Mouse (Mus musculus): ENCODE measurements around the gene Anln. TPM values are rescaled to one million over a fixed set of nuclear protein-coding genes. Genes with fewer than 3 reads are reported as not detected.
"Not testable (repeated sequence)": the region's sequence is repeated elsewhere in the genome, so short reads cannot be mapped to it uniquely, and the experiment has no call there.

The Anln gene
- polyA plus RNA-seq, 1 experiment from 2014 or later, result 15.3 TPM

DNA sequence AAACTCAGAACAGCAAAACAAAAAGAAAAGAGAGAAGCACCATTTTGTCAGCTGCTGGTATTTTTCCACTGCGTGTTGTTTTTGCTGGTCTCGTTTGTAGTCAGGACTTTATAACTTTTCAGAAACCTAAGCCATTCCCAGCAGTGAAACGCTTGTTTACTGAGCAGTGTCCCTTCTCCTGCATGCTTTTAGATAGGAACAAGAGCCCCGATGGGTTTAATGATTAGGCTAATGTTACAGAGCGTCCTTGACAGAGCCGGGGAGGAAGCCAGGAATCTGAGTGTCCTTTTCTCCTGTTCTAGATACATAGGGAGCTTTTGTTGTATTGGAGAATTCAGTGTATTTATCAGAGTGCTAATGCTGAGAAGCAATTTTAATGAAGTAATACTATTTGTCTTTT is 28.6 kb upstream of the Anln start:
- Histone ChIP-seq H3K9me3 (replicated peaks; ENCODE audit: low read length) (no peaks in the 10 kb centered on the region), H3K4me1 (replicated peaks; ENCODE audit: insufficient read depth, low read length) (no peaks in the 10 kb centered on the region), H3K27me3 (ENCODE audit: insufficient read depth, low read length) (no peaks in the 10 kb centered on the region), H3K4me3 (replicated peaks; ENCODE audit: low read depth, low read length) (no peak overlapping the region), H3K27ac (0 out of 2 replicates have a peak overlapping the region, but pooled peaks have one; percentile 25), H3K4me2 (ENCODE audit: low read length) (no peak overlapping the region), H3K9ac (ENCODE audit: low read depth, low read length) (no peak overlapping the region), H3K36me3 (ENCODE audit: insufficient read depth, low read length) (no peaks in the 10 kb centered on the region)
- WGBS, result 30% methylated on average over 6 of the region's 6 CpGs
- TF ChIP-seq CTCF (IDR thresholded peaks at IDR 0.05; ENCODE audit: low read depth), result no peak
- DNase-seq (ENCODE audit: low spot score), result peak; percentile 28
- ATAC-seq (replicated peaks; ENCODE audit: low FRiP score, low read depth), result no peak

DNA sequence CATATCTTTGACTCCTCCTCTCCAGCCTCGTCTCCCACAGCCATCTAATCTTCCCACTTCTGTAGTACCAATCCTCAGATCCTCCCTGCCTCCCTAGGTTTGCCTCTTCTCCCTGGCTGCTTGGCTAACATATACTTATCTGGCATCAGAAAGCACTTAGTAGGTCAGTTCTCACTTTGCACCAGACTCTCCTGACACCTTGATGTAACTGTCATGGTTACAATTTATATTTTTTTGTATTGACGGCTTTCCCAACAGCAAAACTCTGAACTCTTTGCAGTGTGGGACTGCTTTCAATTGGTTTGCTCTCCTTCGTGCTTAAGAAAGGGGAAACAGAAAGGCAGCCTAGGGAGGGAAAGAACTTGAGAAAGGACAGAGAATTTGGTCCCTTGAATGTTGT is 27.2 kb upstream of the Anln start:
- ATAC-seq (replicated peaks; ENCODE audit: low FRiP score, low read depth) (no peak), DNase-seq (ENCODE audit: low spot score) (no peak)
- H3K4me3 ChIP-seq (replicated peaks; ENCODE audit: low read depth, low read length), result no peak overlapping the region
- H3K27ac ChIP-seq, result no peak overlapping the region
- no peaks in the 10 kb centered on the region for H3K36me3 ChIP-seq (ENCODE audit: insufficient read depth, low read length)
- no peaks in the 10 kb centered on the region for H3K27me3 ChIP-seq (ENCODE audit: insufficient read depth, low read length)
- H3K4me2 ChIP-seq (ENCODE audit: low read length), result no peak overlapping the region
- no peak overlapping the region for H3K9ac ChIP-seq (ENCODE audit: low read depth, low read length)
- no peaks in the 10 kb centered on the region for H3K4me1 ChIP-seq (replicated peaks; ENCODE audit: insufficient read depth, low read length)
- no peaks in the 10 kb centered on the region for H3K9me3 ChIP-seq (replicated peaks; ENCODE audit: low read length)
- TF ChIP-seq CTCF (IDR thresholded peaks at IDR 0.05; ENCODE audit: low read depth), result no peak
- WGBS, result 72% methylated on average over 3 of the region's 3 CpGs

DNA sequence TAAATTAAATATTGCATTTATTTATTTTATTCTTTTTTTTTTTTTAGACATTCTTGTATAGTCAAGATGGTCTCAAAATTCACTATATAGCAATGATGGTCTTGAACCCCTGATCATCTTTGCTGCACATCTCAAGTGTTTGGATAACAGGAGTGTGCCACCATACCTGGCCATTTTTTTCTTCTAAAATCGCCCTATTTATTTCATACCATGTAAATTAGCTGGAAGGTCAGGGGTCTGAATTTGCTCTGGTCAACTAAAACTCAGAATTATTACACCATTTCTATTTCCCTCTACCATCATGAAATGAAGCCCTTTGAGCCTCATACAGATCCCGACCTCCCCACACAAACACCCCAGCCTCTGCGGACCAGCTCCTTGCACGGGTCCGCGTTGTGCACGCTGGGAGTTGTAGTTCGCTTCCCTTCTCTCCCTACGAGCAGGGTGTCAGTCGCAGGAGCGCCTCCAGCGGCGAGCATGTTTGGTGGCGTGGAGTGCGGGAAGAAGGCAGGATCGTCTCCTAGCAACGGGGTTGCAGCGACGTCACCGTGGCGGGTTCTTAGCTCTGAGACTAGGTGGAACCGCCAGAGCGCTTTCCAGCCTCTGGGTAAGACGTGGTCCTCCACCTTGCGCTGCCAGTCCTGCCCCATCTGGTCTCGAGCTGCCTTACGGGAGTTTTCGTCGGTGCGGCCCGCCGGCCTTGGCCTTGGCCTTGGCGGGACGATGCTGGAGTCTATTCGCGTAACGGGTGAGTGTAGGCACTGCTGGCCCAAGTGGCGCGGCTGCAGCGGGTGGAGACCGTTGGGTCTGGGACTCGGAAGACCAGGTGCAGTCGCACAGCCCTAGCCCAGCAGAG is 22.2 kb upstream of the Anln start, which contains the start of gene 9530077C05Rik:
Gene 9530077C05Rik, plus strand, starts transcription at position 512 of the 856 bp plus-strand sequence.
- Histone ChIP-seq H3K4me2 (ENCODE audit: low read length) (peak within 1 kb of the TSS; percentile 90), H3K9ac (ENCODE audit: low read depth, low read length) (peak within 1 kb of the TSS; percentile 59; the same call in 1 of the 2 replicates), H3K27ac (no peak within 1 kb of the TSS), H3K9me3 (replicated peaks; ENCODE audit: low read length) (no peaks in the 10 kb centered on the region), H3K4me1 (replicated peaks; ENCODE audit: insufficient read depth, low read length) (no peaks in the 10 kb centered on the region), H3K4me3 (replicated peaks; ENCODE audit: low read depth, low read length) (peak within 1 kb of the TSS; percentile 52), H3K27me3 (ENCODE audit: insufficient read depth, low read length) (no peaks in the 10 kb centered on the region), H3K36me3 (ENCODE audit: insufficient read depth, low read length) (no peaks in the 10 kb centered on the region)
- peak; percentile 97 for ATAC-seq (replicated peaks; ENCODE audit: low FRiP score, low read depth)
- DNase-seq (ENCODE audit: low spot score), result peak; percentile 97
- TF ChIP-seq CTCF (IDR thresholded peaks at IDR 0.05; ENCODE audit: low read depth), result peak; percentile 93
- under 1% methylated on average over 43 of the region's 43 CpGs for WGBS

DNA sequence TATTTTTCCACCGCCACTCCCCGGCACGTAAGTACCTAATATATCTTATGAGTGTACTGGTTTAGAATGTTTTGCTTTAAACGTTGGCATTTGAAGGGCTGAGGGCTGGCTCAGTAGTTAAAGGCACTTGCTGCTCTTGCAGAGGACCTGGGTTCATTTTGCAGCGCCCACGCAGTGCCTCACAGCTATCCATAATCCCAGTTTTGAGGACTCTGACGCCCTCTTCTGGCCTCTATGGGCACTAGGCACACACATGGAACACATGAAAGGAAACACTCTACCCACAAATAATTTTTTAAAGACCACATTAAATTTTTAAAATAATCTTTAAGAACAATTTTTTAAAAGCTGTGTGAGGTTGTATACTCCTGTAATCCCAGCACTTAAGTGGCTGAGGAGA is 20.5 kb upstream of the Anln start:
- Histone ChIP-seq H3K27me3 (ENCODE audit: insufficient read depth, low read length) (no peaks in the 10 kb centered on the region), H3K4me2 (ENCODE audit: low read length) (no peak overlapping the region), H3K4me1 (replicated peaks; ENCODE audit: insufficient read depth, low read length) (no peaks in the 10 kb centered on the region), H3K9me3 (replicated peaks; ENCODE audit: low read length) (no peaks in the 10 kb centered on the region), H3K36me3 (ENCODE audit: insufficient read depth, low read length) (no peaks in the 10 kb centered on the region), H3K9ac (ENCODE audit: low read depth, low read length) (no peak overlapping the region), H3K27ac (no peak overlapping the region), H3K4me3 (replicated peaks; ENCODE audit: low read depth, low read length) (no peak overlapping the region)
- no peak for ATAC-seq (replicated peaks; ENCODE audit: low FRiP score, low read depth)
- WGBS, result 64% methylated on average over 7 of the region's 7 CpGs
- no peak for DNase-seq (ENCODE audit: low spot score)
- TF ChIP-seq CTCF (IDR thresholded peaks at IDR 0.05; ENCODE audit: low read depth), result 0 out of 2 replicates have a peak, but pooled peaks have one; percentile 6

DNA sequence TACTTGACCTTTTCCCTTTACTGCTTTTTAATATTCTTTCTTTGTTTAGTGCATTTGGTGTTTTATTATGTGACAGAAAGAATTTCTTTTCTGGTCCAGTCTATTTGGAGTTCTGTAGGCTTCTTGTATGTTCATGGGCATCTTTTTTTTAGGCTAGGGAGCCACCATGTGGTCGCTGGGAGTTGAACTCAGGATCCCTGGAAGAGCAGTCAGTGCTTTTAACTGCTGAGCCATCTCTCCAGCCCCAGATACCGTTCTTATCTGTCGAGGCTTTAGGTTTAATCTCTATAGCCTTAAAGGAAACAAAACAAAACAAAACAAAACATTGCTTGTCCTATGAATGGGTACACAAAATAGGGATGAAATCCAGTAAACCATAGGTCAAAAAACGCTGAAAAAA is 19.4 kb upstream of the Anln start:
- H3K36me3 ChIP-seq (ENCODE audit: insufficient read depth, low read length); H3K9me3 ChIP-seq (replicated peaks; ENCODE audit: low read length); H3K4me2 ChIP-seq (ENCODE audit: low read length); H3K9ac ChIP-seq (ENCODE audit: low read depth, low read length); H3K27me3 ChIP-seq (ENCODE audit: insufficient read depth, low read length); ATAC-seq (replicated peaks; ENCODE audit: low FRiP score, low read depth); H3K4me1 ChIP-seq (replicated peaks; ENCODE audit: insufficient read depth, low read length); H3K4me3 ChIP-seq (replicated peaks; ENCODE audit: low read depth, low read length); H3K27ac ChIP-seq: not testable (repeated sequence)
- 21% methylated on average over 4 of the region's 4 CpGs for WGBS
- peak; percentile 24 for DNase-seq (ENCODE audit: low spot score)
- TF ChIP-seq CTCF (IDR thresholded peaks at IDR 0.05; ENCODE audit: low read depth), result peak; percentile 53; the same call in 1 of the 2 replicates

DNA sequence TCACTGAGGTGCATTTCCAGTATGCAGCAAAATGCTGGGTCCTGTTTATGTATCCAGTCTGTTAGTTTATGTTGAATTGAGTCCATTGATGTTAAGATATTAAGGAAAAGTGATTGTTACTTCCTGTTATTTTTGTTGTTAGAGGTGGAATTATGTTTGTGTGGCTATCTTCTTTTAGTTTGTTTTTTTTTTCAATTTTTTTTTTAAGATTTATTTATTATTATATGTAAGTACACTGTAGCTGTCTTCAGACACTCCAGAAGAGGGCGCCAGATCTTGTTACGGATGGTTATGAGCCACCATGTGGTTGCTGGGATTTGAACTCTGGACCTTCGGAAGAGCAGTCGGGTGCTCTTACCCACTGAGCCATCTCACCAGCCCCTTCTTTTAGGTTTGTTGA is 18.6 kb upstream of the Anln start:
- not testable (repeated sequence) for H3K9me3 ChIP-seq (replicated peaks; ENCODE audit: low read length); H3K4me2 ChIP-seq (ENCODE audit: low read length); H3K4me1 ChIP-seq (replicated peaks; ENCODE audit: insufficient read depth, low read length); H3K27me3 ChIP-seq (ENCODE audit: insufficient read depth, low read length); ATAC-seq (replicated peaks; ENCODE audit: low FRiP score, low read depth); DNase-seq (ENCODE audit: low spot score); H3K4me3 ChIP-seq (replicated peaks; ENCODE audit: low read depth, low read length); H3K9ac ChIP-seq (ENCODE audit: low read depth, low read length); H3K36me3 ChIP-seq (ENCODE audit: insufficient read depth, low read length); H3K27ac ChIP-seq
- 75% methylated on average over 3 of the region's 4 CpGs for WGBS

Data from kidney, postnatal 0 days (tissue).